Mouse (Mus musculus) embryonic facial prominence, embryonic 14.5 days (tissue): Measurements from ENCODE around the gene Fyn. TPM values are rescaled to one million over a fixed set of nuclear protein-coding genes. Genes with fewer than 3 reads are reported as not detected.

Experiments
- ATAC-seq: fragments of 200-750 bp; cut with Nextera tagmentation; 2 replicates; pipeline ENCODE4 v1.8.0; 2017; ENCODE audit warnings: low read depth, moderate number of reproducible peaks, moderate TSS enrichment
- DNase-seq: peaks from one replicate; pipeline ENCODE4 v3.0.0-alpha.2; 2015; ENCODE audit warnings: low spot score
- H3K27ac ChIP-seq: fragments of 300-500 bp; sonication (generic); replicated peaks from 2 replicates; pipeline ENCODE4 v1.5.1; 2014; ENCODE audit warnings: low read depth, mild to moderate bottlenecking, low read length, moderate library complexity
- H3K27me3 ChIP-seq: fragments of 300-500 bp; sonication (generic); replicated peaks from 2 replicates; pipeline ENCODE4 v1.6.1; 2014; ENCODE audit warnings: low read length; ENCODE audit not compliant: control insufficient read depth, insufficient read depth
- H3K36me3 ChIP-seq: fragments of 300-500 bp; sonication (generic); 2 replicates; pipeline ENCODE4 v1.6.1; 2014; ENCODE audit warnings: low read length, mixed read lengths; ENCODE audit not compliant: control insufficient read depth, insufficient read depth
- H3K4me1 ChIP-seq: fragments of 300-500 bp; sonication (generic); 2 replicates; pipeline ENCODE4 v1.6.1; 2014; ENCODE audit warnings: antibody characterized with exemption, low read length; ENCODE audit not compliant: control insufficient read depth, insufficient read depth
- H3K4me2 ChIP-seq: fragments of 300-500 bp; sonication (generic); 2 replicates; pipeline ENCODE4 v1.6.1; 2014; ENCODE audit warnings: low read depth, mild to moderate bottlenecking, low read length, moderate library complexity, mixed read lengths
- H3K4me3 ChIP-seq: fragments of 300-500 bp; sonication (generic); 2 replicates; pipeline ENCODE4 v1.5.1; 2014; ENCODE audit warnings: low read depth, mild to moderate bottlenecking, low read length
- H3K9ac ChIP-seq: fragments of 300-500 bp; sonication (generic); 2 replicates; pipeline ENCODE4 v1.6.1; 2014; ENCODE audit warnings: low read depth, mild to moderate bottlenecking, low read length, moderate library complexity, mixed read lengths
- H3K9me3 ChIP-seq: fragments of 300-500 bp; sonication (generic); 2 replicates; pipeline ENCODE4 v1.6.1; 2016; ENCODE audit warnings: low read length; ENCODE audit not compliant: control insufficient read depth
- WGBS: fragments of 180-500 bp; shearing (Covaris S2); extraction: QIAGEN DNeasy Blood & Tissue Kit; methylation state at CpG from one replicate; pipeline ENCODE4 v1.1.7; 2014; 5-methylcytosine and 5-hydroxymethylcytosine counted together
- polyA plus RNA-seq: library from polyadenylated mRNA; unstranded; fragments of >200 nt; fragmentation: Nextera tagmentation; extraction: Ambion mirVana; gene quantifications from 2 replicates; pipeline ENCODE4 v1.2.1, GENCODE M21; 2014

Gene Fyn
- polyA plus RNA-seq, 1 experiment from 2014 or later = 60.8 TPM

DNA sequence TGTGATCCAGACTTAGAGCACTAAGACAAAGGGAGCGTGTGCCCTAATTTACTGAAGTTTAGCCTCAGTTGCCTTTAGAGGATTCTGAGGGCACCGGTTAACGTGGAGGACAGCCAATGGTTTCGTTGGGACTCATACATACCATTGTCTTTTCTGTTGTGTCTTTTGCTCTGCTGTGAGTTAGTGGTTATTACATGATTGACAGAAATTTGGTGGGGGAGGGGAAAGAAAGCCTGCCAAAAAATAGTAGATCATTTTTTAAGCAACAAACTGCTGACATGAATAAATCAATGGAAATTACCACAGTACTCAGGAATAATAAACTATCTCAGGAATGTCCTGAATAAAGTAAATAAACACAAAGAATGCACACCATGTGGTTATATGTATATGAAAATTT, 117.3 kb downstream of the Fyn start:
- Histone ChIP-seq H3K4me3 (no peak overlapping the region), H3K4me1 (peaks cover 39% of the 10 kb centered on the region), H3K36me3 (0 out of 2 replicates have a peak, but pooled peaks cover 3% of the 10 kb centered on the region), H3K27me3 (no peaks in the 10 kb centered on the region), H3K9ac (no peak overlapping the region), H3K4me2 (no peak overlapping the region), H3K27ac (peak overlapping the region; percentile 54), H3K9me3 (peaks cover 8% of the 10 kb centered on the region; the same call in 1 of the 2 replicates)
- DNase-seq = no peak
- WGBS = 69% methylated on average over 4 of the region's 4 CpGs
- no peak for ATAC-seq

DNA sequence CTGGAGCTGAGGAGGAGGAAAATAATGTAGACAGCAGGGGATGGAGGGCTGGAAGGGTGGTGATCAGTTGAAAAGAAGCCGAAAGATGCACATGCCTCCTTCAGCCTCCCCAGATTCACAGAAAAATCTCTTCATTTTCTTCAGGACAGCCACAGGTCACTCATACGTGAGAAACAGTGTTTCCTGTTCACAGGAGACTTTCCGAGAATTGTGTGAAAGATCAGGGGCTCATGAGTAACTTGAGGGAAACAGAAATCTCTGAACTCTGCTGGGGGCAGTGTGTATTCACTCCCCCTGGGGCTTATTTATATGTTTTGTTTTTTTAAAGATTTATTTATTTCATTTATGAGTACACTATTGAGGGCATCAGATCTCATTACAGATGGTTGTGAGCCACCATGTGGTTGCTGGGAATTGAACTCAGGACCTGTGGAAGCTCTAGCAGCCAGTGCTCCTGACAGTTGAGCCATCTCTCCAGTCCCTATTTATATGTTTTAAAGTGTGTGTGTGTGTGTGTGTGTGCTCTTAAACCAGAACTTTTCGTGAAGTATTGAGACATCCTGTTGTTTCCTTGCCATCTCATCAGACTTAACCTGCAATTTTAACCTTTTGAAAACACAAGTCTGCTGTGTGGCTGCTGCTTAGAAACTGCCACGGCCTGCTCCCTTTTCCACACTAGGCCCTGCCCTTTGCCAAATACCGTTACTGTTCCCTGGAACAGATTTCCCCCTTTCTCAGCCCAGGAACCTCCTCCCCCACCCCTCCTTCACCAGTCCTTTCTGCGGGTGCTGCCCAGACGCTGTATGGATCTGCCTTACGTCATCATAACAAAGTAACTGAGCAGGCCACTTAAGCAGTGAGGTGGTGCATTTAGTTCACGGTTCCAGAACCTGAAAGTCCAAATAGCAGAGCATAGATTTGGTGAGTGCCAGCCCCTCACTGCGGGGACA, 118.1 kb downstream of the Fyn start:
- WGBS = 33% methylated on average over 11 of the region's 11 CpGs
- ATAC-seq (no peak), DNase-seq (no peak)
- Histone ChIP-seq H3K36me3 (0 out of 2 replicates have a peak, but pooled peaks cover 4% of the 10 kb centered on the region), H3K4me3 (no peak overlapping the region), H3K27ac (peak overlapping the region; percentile 55), H3K4me2 (no peak overlapping the region; the same call in 1 of the 2 replicates), H3K9me3 (peaks cover 8% of the 10 kb centered on the region; the same call in 1 of the 2 replicates), H3K4me1 (peaks cover 39% of the 10 kb centered on the region), H3K27me3 (no peaks in the 10 kb centered on the region), H3K9ac (peak overlapping the region; percentile 14)

DNA sequence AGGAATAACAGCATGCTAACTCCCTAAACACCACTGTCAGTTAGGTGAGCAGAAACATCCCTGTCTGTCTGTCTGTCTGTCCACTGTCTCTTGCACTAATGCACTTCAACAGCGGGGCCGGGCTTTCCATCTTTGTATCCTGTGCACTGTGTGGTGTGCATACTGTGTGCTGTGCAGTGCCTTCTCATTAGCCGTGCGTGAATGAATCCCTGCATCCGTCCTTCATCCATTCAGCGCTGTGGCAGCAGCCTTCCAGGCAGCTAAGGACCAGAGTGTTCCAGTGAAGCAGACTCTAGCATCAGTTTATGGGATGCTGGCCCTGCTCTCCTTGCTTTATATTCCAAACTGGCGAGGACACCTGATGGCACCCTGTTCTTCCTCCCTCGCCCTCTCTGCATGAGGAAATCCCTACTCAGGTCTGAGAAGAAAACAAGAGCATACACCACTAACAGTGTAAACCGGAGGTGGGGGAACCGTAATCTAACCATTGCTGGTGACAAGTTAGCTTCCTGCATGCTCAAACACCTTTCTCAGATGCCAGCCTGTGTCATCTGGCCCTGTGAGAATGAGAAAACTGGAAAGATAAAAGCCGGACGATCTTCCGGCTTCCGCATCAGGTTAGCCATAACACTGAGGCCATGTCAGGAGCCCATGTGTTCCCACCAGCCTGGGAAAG, 119.2 kb downstream of the Fyn start:
- ATAC-seq (no peak), DNase-seq (no peak)
- Histone ChIP-seq H3K27me3 (no peaks in the 10 kb centered on the region), H3K4me3 (no peak overlapping the region), H3K4me1 (peaks cover 39% of the 10 kb centered on the region), H3K4me2 (no peak overlapping the region), H3K9me3 (peaks cover 8% of the 10 kb centered on the region; the same call in 1 of the 2 replicates), H3K27ac (no peak overlapping the region), H3K9ac (no peak overlapping the region), H3K36me3 (0 out of 2 replicates have a peak, but pooled peaks cover 4% of the 10 kb centered on the region)
- WGBS = 80% methylated on average over 14 of the region's 14 CpGs

DNA sequence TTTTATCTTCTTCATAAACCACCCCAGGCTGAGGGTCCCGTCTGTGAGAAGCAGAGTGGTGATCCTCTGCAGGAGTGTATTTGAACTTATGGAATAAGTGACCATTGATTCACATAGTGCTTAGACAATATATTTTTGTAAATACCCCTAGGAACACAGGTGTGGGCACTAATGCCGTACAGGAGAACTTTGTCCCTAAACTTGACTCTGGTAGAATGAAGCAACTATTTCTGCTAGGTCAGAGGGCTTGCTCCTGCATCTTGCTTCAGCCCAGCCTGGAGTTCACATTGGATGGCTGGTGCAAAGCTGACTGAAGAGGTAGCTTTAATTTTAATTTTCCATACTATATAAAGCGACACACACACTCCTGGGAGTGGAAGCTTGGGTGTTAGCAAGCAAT, 119.9 kb downstream of the Fyn start:
- Histone ChIP-seq H3K27me3 (no peaks in the 10 kb centered on the region), H3K4me2 (no peak overlapping the region), H3K36me3 (0 out of 2 replicates have a peak, but pooled peaks cover 4% of the 10 kb centered on the region), H3K9me3 (peaks cover 1% of the 10 kb centered on the region; the same call in 1 of the 2 replicates), H3K9ac (no peak overlapping the region), H3K4me1 (peaks cover 39% of the 10 kb centered on the region), H3K27ac (no peak overlapping the region), H3K4me3 (no peak overlapping the region)
- 82% methylated on average over 3 of the region's 3 CpGs for WGBS
- no peak for ATAC-seq
- no peak for DNase-seq

DNA sequence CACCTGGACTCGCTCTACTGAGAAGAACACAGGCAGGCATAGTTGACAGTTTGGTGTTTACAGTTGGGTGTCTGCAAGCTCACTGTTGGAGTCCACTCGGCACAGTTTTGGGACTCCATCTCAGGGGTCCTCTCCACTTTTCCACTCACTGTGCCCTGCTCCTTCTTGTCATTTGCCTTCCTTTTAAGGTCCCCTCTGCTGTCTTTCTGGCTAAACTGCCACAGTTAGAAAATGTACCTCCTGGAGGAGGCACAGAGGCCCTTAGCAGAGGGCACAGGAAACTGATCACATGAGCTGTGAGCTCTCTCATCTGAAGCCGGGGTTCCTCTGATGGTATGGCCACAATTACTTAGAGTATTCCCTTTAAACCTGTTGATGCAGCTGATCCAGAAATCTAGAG, 120.3 kb downstream of the Fyn start:
- H3K36me3 ChIP-seq = 0 out of 2 replicates have a peak, but pooled peaks cover 4% of the 10 kb centered on the region
- DNase-seq = no peak

DNA sequence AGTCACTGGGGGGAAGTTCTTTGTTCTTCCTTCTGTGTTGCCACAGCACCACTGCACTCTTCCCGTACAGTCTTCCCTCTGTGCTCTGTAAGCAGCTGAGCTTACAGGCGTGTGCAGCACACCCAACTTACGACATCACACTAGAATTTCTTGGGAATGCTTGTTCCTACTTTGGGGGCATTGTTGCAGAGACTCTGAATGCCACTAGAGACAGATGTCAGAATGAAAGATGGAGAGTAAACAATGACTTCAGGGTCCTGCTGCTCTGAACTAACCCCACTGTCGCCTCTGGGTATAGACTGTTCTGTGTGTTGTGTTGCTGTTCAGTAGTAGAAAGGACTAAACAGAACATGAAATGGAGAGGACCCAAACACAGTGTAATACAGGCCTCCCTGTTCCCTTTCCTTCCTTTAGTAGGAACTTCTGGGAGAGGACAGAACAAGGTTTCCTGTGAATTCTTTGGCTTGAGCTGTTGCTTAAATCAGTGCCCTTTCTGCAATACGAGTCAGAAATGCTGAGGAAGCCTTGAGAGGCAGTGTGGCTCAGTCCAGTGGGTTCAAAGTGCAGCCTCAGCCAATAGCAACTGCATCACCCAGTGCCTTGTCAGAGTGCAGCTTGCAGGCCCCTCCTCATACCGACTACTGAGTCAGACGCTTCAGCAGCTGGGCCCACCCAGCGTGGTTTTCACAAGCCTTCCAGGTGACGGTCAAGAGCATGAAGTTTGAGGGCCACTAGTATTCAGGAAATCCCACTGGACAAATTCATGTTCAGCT, 121.9 kb downstream of the Fyn start:
- 0 out of 2 replicates have a peak, but pooled peaks cover 4% of the 10 kb centered on the region for H3K36me3 ChIP-seq
- no peak overlapping the region for H3K27ac ChIP-seq
- no peaks in the 10 kb centered on the region for H3K27me3 ChIP-seq
- peaks cover 23% of the 10 kb centered on the region for H3K4me1 ChIP-seq
- no peak overlapping the region for H3K4me2 ChIP-seq
- DNase-seq = no peak
- H3K9me3 ChIP-seq = no peaks in the 10 kb centered on the region
- WGBS = 61% methylated on average over 9 of the region's 9 CpGs
- H3K4me3 ChIP-seq = no peak overlapping the region
- no peak overlapping the region for H3K9ac ChIP-seq
- 0 out of 2 replicates have a peak, but pooled peaks have one; percentile 31 for ATAC-seq

More for the DNA sequence above, 120.3 kb downstream of the Fyn start:
- 75% methylated on average over 3 of the region's 3 CpGs for WGBS
- Histone ChIP-seq H3K27ac (no peak overlapping the region), H3K4me1 (peaks cover 39% of the 10 kb centered on the region), H3K9me3 (no peaks in the 10 kb centered on the region), H3K4me3 (no peak overlapping the region), H3K4me2 (no peak overlapping the region), H3K27me3 (no peaks in the 10 kb centered on the region), H3K9ac (no peak overlapping the region)
- no peak for ATAC-seq

DNA sequence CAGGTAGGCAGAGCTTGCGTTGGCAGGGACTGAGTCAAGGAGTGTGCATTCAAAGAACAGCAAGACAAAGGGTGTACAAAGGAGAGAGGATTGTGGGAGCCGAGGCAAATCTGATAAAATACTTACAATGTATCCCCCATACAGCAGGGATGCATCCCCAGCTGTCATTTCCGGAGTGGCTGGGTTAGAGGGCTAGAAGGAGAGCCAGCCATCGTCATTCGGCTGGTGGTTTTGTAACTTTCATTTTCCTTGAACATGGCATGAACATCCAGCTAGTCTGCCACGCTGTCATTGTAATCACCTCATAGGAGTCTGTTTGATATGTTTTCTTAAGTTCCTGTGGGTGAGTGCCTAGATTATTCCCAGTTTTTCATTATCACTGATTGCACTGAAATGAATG, 123.5 kb downstream of the Fyn start:
- 83% methylated on average over 6 of the region's 6 CpGs for WGBS
- ATAC-seq (no peak), DNase-seq (no peak)
- Histone ChIP-seq H3K4me2 (no peak overlapping the region), H3K27ac (no peak overlapping the region), H3K4me1 (peaks cover 7% of the 10 kb centered on the region), H3K36me3 (0 out of 2 replicates have a peak, but pooled peaks cover 4% of the 10 kb centered on the region), H3K4me3 (no peak overlapping the region), H3K9ac (no peak overlapping the region), H3K9me3 (no peaks in the 10 kb centered on the region), H3K27me3 (no peaks in the 10 kb centered on the region)

DNA sequence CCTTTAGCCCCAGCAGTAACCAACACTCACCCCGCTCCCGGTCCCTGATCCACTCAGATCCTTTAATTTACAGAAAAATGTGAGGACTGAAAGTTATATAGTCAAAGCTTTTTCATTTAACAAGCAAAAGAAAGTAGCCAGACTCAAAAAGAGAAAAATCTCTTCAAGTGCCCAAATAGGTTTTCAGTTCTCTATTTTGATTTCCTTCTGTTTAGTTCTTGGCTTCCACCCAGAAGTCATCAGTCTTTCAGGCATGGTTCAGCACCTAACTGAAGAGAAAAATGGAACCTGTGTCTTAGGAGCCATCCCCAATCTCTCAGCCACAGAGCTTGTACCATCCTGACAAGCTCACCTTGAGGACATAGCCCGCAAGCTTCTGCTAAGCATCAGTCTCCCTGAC, 124.4 kb downstream of the Fyn start:
- H3K4me3 ChIP-seq = no peak overlapping the region
- no peaks in the 10 kb centered on the region for H3K9me3 ChIP-seq
- H3K4me1 ChIP-seq = no peaks in the 10 kb centered on the region
- 0 out of 2 replicates have a peak, but pooled peaks cover 4% of the 10 kb centered on the region for H3K36me3 ChIP-seq
- DNase-seq (no peak), ATAC-seq (no peak)
- no peak overlapping the region for H3K9ac ChIP-seq
- whole genome bisulfite sequencing = 96% methylated on average over 3 of the region's 3 CpGs
- no peak overlapping the region for H3K27ac ChIP-seq
- no peaks in the 10 kb centered on the region for H3K27me3 ChIP-seq
- no peak overlapping the region for H3K4me2 ChIP-seq
